Mouse (Mus musculus): ENCODE results near the gene Ctnnbl1. TPM values are rescaled to one million over a fixed set of nuclear protein-coding genes. Genes with fewer than 3 reads are reported as not detected.

Gene Ctnnbl1
- polyA plus RNA-seq, 1 experiment from 2014 or later, result 53.0 TPM

- no peaks in the 10 kb centered on the region for H3K27me3 ChIP-seq (replicated peaks; ENCODE audit: control insufficient read depth, insufficient read depth, low read length)
- H3K36me3 ChIP-seq (ENCODE audit: control insufficient read depth, insufficient read depth, low read length), result no peaks in the 10 kb centered on the region
- no peak overlapping the region for H3K4me2 ChIP-seq (ENCODE audit: low read length)
- H3K27ac ChIP-seq (ENCODE audit: low read depth, low read length), result no peak overlapping the region
- 80% methylated on average over 6 of the region's 6 CpGs for WGBS
- no peaks in the 10 kb centered on the region for H3K9me3 ChIP-seq (ENCODE audit: control insufficient read depth, low read length)
- no peak overlapping the region for H3K9ac ChIP-seq (ENCODE audit: low read depth, low read length)
- H3K4me1 ChIP-seq (ENCODE audit: control insufficient read depth, insufficient read depth, low read depth, low read length), result no peaks in the 10 kb centered on the region; the same call in none of the 2 replicates
- no peak overlapping the region for H3K4me3 ChIP-seq (ENCODE audit: low read length)
- no peak for ATAC-seq
Measured at GRCm38 (mm10) chr2:157784238-157784637, 47.0 kb downstream of the Ctnnbl1 start.

- Histone ChIP-seq H3K4me3 (ENCODE audit: low read length) (no peak overlapping the region), H3K27me3 (replicated peaks; ENCODE audit: control insufficient read depth, insufficient read depth, low read length) (no peaks in the 10 kb centered on the region), H3K9ac (ENCODE audit: low read depth, low read length) (no peak overlapping the region), H3K36me3 (ENCODE audit: control insufficient read depth, insufficient read depth, low read length) (no peaks in the 10 kb centered on the region), H3K27ac (ENCODE audit: low read depth, low read length) (no peak overlapping the region), H3K4me1 (ENCODE audit: control insufficient read depth, insufficient read depth, low read depth, low read length) (no peaks in the 10 kb centered on the region; the same call in none of the 2 replicates), H3K9me3 (ENCODE audit: control insufficient read depth, low read length) (no peaks in the 10 kb centered on the region), H3K4me2 (ENCODE audit: low read length) (no peak overlapping the region)
- 75% methylated on average over 2 of the region's 2 CpGs for WGBS
- ATAC-seq, result no peak
Measured at GRCm38 (mm10) chr2:157784647-157785046, 47.4 kb downstream of the Ctnnbl1 start.

GRCm38 (mm10) chr2:157789226-157789625 is 52.0 kb downstream of the Ctnnbl1 start:
- Histone ChIP-seq H3K4me1 (ENCODE audit: control insufficient read depth, insufficient read depth, low read depth, low read length) (peaks cover 12% of the 10 kb centered on the region), H3K36me3 (ENCODE audit: control insufficient read depth, insufficient read depth, low read length) (no peaks in the 10 kb centered on the region), H3K4me2 (ENCODE audit: low read length) (no peak overlapping the region), H3K9me3 (ENCODE audit: control insufficient read depth, low read length) (no peaks in the 10 kb centered on the region), H3K27me3 (replicated peaks; ENCODE audit: control insufficient read depth, insufficient read depth, low read length) (no peaks in the 10 kb centered on the region), H3K9ac (ENCODE audit: low read depth, low read length) (no peak overlapping the region), H3K4me3 (ENCODE audit: low read length) (no peak overlapping the region), H3K27ac (ENCODE audit: low read depth, low read length) (no peak overlapping the region)
- no peak for ATAC-seq
- 79% methylated on average over 7 of the region's 7 CpGs for WGBS

- Histone ChIP-seq H3K9ac (ENCODE audit: low read depth, low read length) (no peak overlapping the region), H3K9me3 (ENCODE audit: control insufficient read depth, low read length) (no peaks in the 10 kb centered on the region), H3K4me2 (ENCODE audit: low read length) (no peak overlapping the region), H3K27me3 (replicated peaks; ENCODE audit: control insufficient read depth, insufficient read depth, low read length) (no peaks in the 10 kb centered on the region), H3K27ac (ENCODE audit: low read depth, low read length) (peak overlapping the region; percentile 48; the same call in 1 of the 2 replicates), H3K36me3 (ENCODE audit: control insufficient read depth, insufficient read depth, low read length) (no peaks in the 10 kb centered on the region), H3K4me1 (ENCODE audit: control insufficient read depth, insufficient read depth, low read depth, low read length) (peaks cover 12% of the 10 kb centered on the region), H3K4me3 (ENCODE audit: low read length) (no peak overlapping the region)
- 0 out of 2 replicates have a peak, but pooled peaks have one; percentile 21 for ATAC-seq
- WGBS, result 61% methylated on average over 8 of the region's 8 CpGs
Measured at GRCm38 (mm10) chr2:157790836-157791495, 53.8 kb downstream of the Ctnnbl1 start.

GRCm38 (mm10) chr2:157791528-157792162 is 54.4 kb downstream of the Ctnnbl1 start:
- 22% methylated on average over 14 of the region's 14 CpGs for WGBS

GRCm38 (mm10) chr2:157792840-157793552 is 55.8 kb downstream of the Ctnnbl1 start:
- Histone ChIP-seq H3K4me3 (ENCODE audit: low read length) (no peak overlapping the region), H3K27me3 (replicated peaks; ENCODE audit: control insufficient read depth, insufficient read depth, low read length) (0 out of 2 replicates have a peak, but pooled peaks cover 2% of the 10 kb centered on the region), H3K27ac (ENCODE audit: low read depth, low read length) (no peak overlapping the region), H3K36me3 (ENCODE audit: control insufficient read depth, insufficient read depth, low read length) (no peaks in the 10 kb centered on the region), H3K9ac (ENCODE audit: low read depth, low read length) (no peak overlapping the region), H3K4me1 (ENCODE audit: control insufficient read depth, insufficient read depth, low read depth, low read length) (peaks cover 12% of the 10 kb centered on the region), H3K9me3 (ENCODE audit: control insufficient read depth, low read length) (no peaks in the 10 kb centered on the region), H3K4me2 (ENCODE audit: low read length) (no peak overlapping the region)
- no peak for ATAC-seq
- WGBS, result 78% methylated on average over 10 of the region's 10 CpGs

More at GRCm38 (mm10) chr2:157791528-157792162, 54.4 kb downstream of the Ctnnbl1 start:
- Histone ChIP-seq H3K9ac (ENCODE audit: low read depth, low read length) (no peak overlapping the region), H3K36me3 (ENCODE audit: control insufficient read depth, insufficient read depth, low read length) (no peaks in the 10 kb centered on the region), H3K9me3 (ENCODE audit: control insufficient read depth, low read length) (no peaks in the 10 kb centered on the region), H3K4me3 (ENCODE audit: low read length) (no peak overlapping the region), H3K27me3 (replicated peaks; ENCODE audit: control insufficient read depth, insufficient read depth, low read length) (no peaks in the 10 kb centered on the region), H3K4me2 (ENCODE audit: low read length) (no peak overlapping the region), H3K4me1 (ENCODE audit: control insufficient read depth, insufficient read depth, low read depth, low read length) (peaks cover 12% of the 10 kb centered on the region), H3K27ac (ENCODE audit: low read depth, low read length) (no peak overlapping the region)
- ATAC-seq, result peak; percentile 65; the same call in 1 of the 2 replicates

GRCm38 (mm10) chr2:157793851-157794332 is 56.7 kb downstream of the Ctnnbl1 start:
- no peak overlapping the region for H3K9ac ChIP-seq (ENCODE audit: low read depth, low read length)
- H3K4me3 ChIP-seq (ENCODE audit: low read length), result no peak overlapping the region
- H3K27ac ChIP-seq (ENCODE audit: low read depth, low read length), result peak overlapping the region; percentile 17; the same call in 1 of the 2 replicates
- H3K4me2 ChIP-seq (ENCODE audit: low read length), result no peak overlapping the region
- ATAC-seq, result no peak
- WGBS, result 75% methylated on average over 8 of the region's 8 CpGs
- H3K27me3 ChIP-seq (replicated peaks; ENCODE audit: control insufficient read depth, insufficient read depth, low read length), result 0 out of 2 replicates have a peak, but pooled peaks cover 2% of the 10 kb centered on the region
- H3K9me3 ChIP-seq (ENCODE audit: control insufficient read depth, low read length), result no peaks in the 10 kb centered on the region
- no peaks in the 10 kb centered on the region for H3K36me3 ChIP-seq (ENCODE audit: control insufficient read depth, insufficient read depth, low read length)
- peaks cover 12% of the 10 kb centered on the region for H3K4me1 ChIP-seq (ENCODE audit: control insufficient read depth, insufficient read depth, low read depth, low read length)

GRCm38 (mm10) chr2:157795627-157796423 is 58.6 kb downstream of the Ctnnbl1 start:
- H3K4me1 ChIP-seq (ENCODE audit: control insufficient read depth, insufficient read depth, low read depth, low read length), result peaks cover 19% of the 10 kb centered on the region
- 84% methylated on average over 1 of the region's 1 CpGs for WGBS

More at GRCm38 (mm10) chr2:157795627-157796423, 58.6 kb downstream of the Ctnnbl1 start:
- H3K27ac ChIP-seq (ENCODE audit: low read depth, low read length), result no peak overlapping the region
- H3K9ac ChIP-seq (ENCODE audit: low read depth, low read length), result no peak overlapping the region
- 0 out of 2 replicates have a peak, but pooled peaks cover 2% of the 10 kb centered on the region for H3K27me3 ChIP-seq (replicated peaks; ENCODE audit: control insufficient read depth, insufficient read depth, low read length)
- H3K4me3 ChIP-seq (ENCODE audit: low read length), result no peak overlapping the region
- no peaks in the 10 kb centered on the region for H3K36me3 ChIP-seq (ENCODE audit: control insufficient read depth, insufficient read depth, low read length)
- H3K4me2 ChIP-seq (ENCODE audit: low read length), result no peak overlapping the region
- ATAC-seq, result no peak
- no peaks in the 10 kb centered on the region for H3K9me3 ChIP-seq (ENCODE audit: control insufficient read depth, low read length)

All from hindbrain, embryonic 16.5 days (tissue).